Mouse (Mus musculus) forebrain, embryonic 12.5 days (tissue): ENCODE data around the gene Fam19a3. TPM values are rescaled to one million over a fixed set of nuclear protein-coding genes. Genes with fewer than 3 reads are reported as not detected.
"Not testable (repeated sequence)": the region's sequence is repeated elsewhere in the genome, so short reads cannot be mapped to it uniquely, and the experiment has no call there.

Source experiments
- ATAC-seq: fragments of 200-750 bp; cut with Nextera tagmentation; 2 replicates; pipeline ENCODE4 v1.8.0; 2017; ENCODE audit warnings: moderate TSS enrichment; ENCODE audit not compliant: low FRiP score
- H3K27ac ChIP-seq: fragments of 300-500 bp; sonication (generic); 2 replicates; pipeline ENCODE4 v1.5.1; 2016; ENCODE audit warnings: mild to moderate bottlenecking
- H3K27me3 ChIP-seq: fragments of 300-500 bp; sonication (generic); 2 replicates; pipeline ENCODE4 v1.6.1; 2016; ENCODE audit warnings: mild to moderate bottlenecking
- H3K36me3 ChIP-seq: fragments of 300-500 bp; sonication (generic); replicated peaks from 2 replicates; pipeline ENCODE4 v1.6.1; 2016; ENCODE audit warnings: mild to moderate bottlenecking
- H3K4me1 ChIP-seq: fragments of 300-500 bp; sonication (generic); 2 replicates; pipeline ENCODE4 v1.6.1; 2016
- H3K4me2 ChIP-seq: fragments of 300-500 bp; sonication (generic); 2 replicates; pipeline ENCODE4 v1.6.1; 2016; ENCODE audit warnings: mild to moderate bottlenecking, moderate library complexity
- H3K4me3 ChIP-seq: fragments of 300-500 bp; sonication (generic); replicated peaks from 2 replicates; pipeline ENCODE4 v1.5.1; 2016; ENCODE audit warnings: mild to moderate bottlenecking
- H3K9ac ChIP-seq: fragments of 300-500 bp; sonication (generic); 2 replicates; pipeline ENCODE4 v1.6.1; 2016; ENCODE audit warnings: mild to moderate bottlenecking
- H3K9me3 ChIP-seq: fragments of 300-500 bp; sonication (generic); 2 replicates; pipeline ENCODE4 v1.6.1; 2016
- WGBS: fragments of 180-500 bp; shearing (Covaris S2); methylation state at CpG from one replicate; pipeline ENCODE4 v1.1.7; 2016; 5-methylcytosine and 5-hydroxymethylcytosine counted together
- polyA plus RNA-seq: library from polyadenylated mRNA; unstranded; fragments of >200 nt; fragmentation: Nextera tagmentation; extraction: Ambion mirVana; gene quantifications from 2 replicates; pipeline ENCODE4 v1.2.1, GENCODE M21; 2016

The Fam19a3 gene
- polyA plus RNA-seq, 1 experiment from 2014 or later = 0.23 TPM

DNA sequence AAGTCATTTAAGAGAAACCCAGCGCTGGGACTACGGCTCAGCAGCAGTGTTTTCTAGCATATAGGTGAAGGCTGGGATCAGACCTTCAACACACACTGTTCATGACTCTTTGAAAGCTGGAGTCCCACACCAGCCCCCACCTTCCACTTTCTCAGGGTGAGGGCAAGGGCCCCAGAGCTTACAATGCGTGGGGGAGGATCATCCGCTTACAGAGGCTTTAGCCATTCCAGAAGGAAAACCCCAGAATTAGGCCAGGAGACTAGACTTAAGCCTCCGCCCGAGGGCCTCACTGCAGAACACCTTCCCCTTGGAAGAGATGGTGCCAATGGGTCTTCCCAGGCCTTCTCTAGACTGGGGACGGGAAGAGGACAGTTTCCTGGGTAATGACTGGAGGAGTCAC, 8.3 kb downstream of the Fam19a3 start:
- H3K36me3 ChIP-seq = no peaks in the 10 kb centered on the region
- no peak for ATAC-seq
- H3K9me3 ChIP-seq = no peaks in the 10 kb centered on the region
- no peak overlapping the region for H3K27ac ChIP-seq
- 74% methylated on average over 7 of the region's 7 CpGs for WGBS
- peaks cover 42% of the 10 kb centered on the region for H3K27me3 ChIP-seq
- peaks cover 9% of the 10 kb centered on the region for H3K4me1 ChIP-seq
- no peak overlapping the region for H3K4me3 ChIP-seq
- H3K4me2 ChIP-seq = no peak overlapping the region
- H3K9ac ChIP-seq = no peak overlapping the region

DNA sequence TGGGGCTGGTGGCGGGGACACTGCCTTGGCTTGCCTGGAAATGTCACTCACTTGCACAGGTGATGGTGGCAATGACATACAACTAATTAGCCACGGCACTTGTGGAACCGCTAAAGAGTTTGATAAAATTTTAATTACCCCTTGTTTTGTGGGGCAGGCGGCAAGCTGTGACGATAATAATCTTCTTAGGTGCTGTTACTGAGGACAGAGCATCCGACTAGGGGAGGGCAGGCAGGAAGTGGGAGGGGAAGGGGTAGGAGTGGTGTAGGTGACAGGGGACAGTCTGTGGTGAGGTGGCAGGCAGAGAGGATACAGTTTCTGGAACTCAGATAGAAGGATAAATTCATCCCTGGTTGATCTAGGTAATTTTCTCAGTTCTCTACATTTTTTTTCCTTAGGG, 10.2 kb downstream of the Fam19a3 start:
- Histone ChIP-seq H3K9me3 (no peaks in the 10 kb centered on the region), H3K4me3 (no peak overlapping the region), H3K4me1 (no peaks in the 10 kb centered on the region), H3K9ac (no peak overlapping the region), H3K36me3 (no peaks in the 10 kb centered on the region), H3K4me2 (no peak overlapping the region), H3K27ac (no peak overlapping the region), H3K27me3 (peaks cover 24% of the 10 kb centered on the region)
- no peak for ATAC-seq
- WGBS = 58% methylated on average over 6 of the region's 6 CpGs

DNA sequence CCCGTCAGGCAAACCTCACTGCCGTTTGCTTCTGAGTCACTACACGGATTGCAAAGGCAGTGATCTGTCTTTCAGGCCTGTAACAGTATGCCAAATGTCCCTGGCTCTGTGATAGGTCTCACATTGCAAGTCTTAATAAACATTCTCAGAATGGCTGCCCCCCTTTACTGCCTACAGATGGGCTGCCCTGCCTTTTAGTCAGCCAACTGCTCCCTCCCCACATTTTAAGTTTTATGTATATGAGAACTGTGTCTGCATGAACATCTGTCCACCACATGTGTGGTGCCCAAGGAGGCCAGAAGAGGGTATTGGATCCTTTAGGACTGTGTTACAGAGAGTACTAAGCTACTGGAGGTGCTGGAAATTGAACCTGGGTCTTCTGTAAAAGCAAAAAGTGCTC, 10.7 kb downstream of the Fam19a3 start:
- Histone ChIP-seq H3K36me3 (no peaks in the 10 kb centered on the region), H3K9me3 (no peaks in the 10 kb centered on the region), H3K27me3 (peaks cover 18% of the 10 kb centered on the region), H3K4me1 (no peaks in the 10 kb centered on the region), H3K9ac (no peak overlapping the region), H3K27ac (no peak overlapping the region), H3K4me3 (no peak overlapping the region), H3K4me2 (no peak overlapping the region)
- ATAC-seq = no peak
- WGBS = 91% methylated on average over 3 of the region's 3 CpGs

DNA sequence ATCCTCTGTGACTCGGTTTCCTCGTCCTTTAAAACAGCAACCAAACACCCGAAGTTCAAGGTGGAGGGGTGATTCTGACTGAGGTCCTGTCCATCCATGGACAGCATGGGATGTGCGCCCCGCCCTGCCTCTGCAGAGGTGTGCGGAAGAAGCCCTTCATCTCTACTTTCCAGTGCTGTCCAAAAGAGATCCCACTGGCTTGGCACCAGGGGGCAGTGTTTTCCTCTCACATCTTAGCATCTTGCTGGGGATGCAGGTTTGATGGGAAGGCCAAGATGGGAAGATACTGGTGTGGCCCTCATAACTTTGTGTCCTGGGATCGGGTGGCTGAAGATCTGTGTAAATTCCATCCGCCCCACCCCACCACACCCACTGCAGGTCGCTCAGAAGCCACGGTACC, 11.6 kb downstream of the Fam19a3 start:
- H3K4me3 ChIP-seq = no peak overlapping the region
- no peak overlapping the region for H3K9ac ChIP-seq
- H3K4me1 ChIP-seq = no peaks in the 10 kb centered on the region
- H3K27ac ChIP-seq = no peak overlapping the region
- WGBS = 64% methylated on average over 10 of the region's 10 CpGs
- ATAC-seq = no peak
- H3K36me3 ChIP-seq = no peaks in the 10 kb centered on the region
- no peaks in the 10 kb centered on the region for H3K9me3 ChIP-seq
- no peak overlapping the region for H3K4me2 ChIP-seq
- H3K27me3 ChIP-seq = 0 out of 2 replicates have a peak, but pooled peaks cover 13% of the 10 kb centered on the region

DNA sequence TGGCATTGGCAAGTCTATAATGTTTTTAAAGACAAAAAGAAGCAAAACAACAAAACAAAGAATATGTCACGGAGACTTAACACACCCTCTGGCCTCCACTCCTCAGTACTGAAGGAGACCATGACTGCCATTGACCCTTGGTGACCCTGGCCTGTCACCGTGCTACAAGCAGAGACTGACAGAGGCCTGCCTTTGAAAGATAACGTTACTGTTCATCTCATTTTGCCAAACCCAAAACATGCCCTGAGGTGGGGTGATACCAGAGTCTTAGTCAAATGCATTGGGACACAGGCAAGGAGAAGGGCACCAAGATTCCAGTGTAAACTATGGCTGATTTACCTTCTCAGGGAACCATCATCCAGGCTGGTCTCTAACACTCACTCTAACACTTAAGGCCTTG, 12.5 kb downstream of the Fam19a3 start:
- Histone ChIP-seq H3K4me3 (no peak overlapping the region), H3K27me3 (0 out of 2 replicates have a peak, but pooled peaks cover 13% of the 10 kb centered on the region), H3K9ac (no peak overlapping the region), H3K4me2 (no peak overlapping the region), H3K36me3 (no peaks in the 10 kb centered on the region), H3K27ac (no peak overlapping the region), H3K4me1 (no peaks in the 10 kb centered on the region), H3K9me3 (no peaks in the 10 kb centered on the region)
- no peak for ATAC-seq
- WGBS = 72% methylated on average over 3 of the region's 3 CpGs

DNA sequence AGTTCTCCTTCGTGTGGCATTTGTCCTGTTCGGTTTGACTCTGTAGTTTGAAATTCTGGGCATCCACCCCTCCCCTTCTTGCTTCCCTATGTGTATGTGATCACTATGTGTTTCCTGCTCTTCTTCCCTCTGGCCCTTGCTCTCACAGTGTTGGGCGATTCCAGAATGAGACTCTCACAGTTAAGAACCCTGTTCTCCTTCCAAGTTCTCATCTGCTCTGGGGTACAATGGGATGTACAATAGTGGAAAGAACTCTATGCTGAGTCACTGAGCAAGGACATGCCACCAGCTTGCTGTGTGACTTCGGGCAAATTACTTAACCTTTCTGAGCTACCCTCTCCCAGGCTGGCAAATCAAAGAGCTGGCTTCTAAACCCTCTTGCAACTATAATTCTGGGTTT, 13.9 kb downstream of the Fam19a3 start:
- no peak overlapping the region for H3K9ac ChIP-seq
- H3K27ac ChIP-seq = no peak overlapping the region
- H3K9me3 ChIP-seq = no peaks in the 10 kb centered on the region
- no peaks in the 10 kb centered on the region for H3K4me1 ChIP-seq
- H3K4me2 ChIP-seq = no peak overlapping the region
- no peak overlapping the region for H3K4me3 ChIP-seq
- WGBS = 77% methylated on average over 4 of the region's 4 CpGs
- no peak for ATAC-seq
- H3K36me3 ChIP-seq = no peaks in the 10 kb centered on the region
- no peaks in the 10 kb centered on the region for H3K27me3 ChIP-seq

DNA sequence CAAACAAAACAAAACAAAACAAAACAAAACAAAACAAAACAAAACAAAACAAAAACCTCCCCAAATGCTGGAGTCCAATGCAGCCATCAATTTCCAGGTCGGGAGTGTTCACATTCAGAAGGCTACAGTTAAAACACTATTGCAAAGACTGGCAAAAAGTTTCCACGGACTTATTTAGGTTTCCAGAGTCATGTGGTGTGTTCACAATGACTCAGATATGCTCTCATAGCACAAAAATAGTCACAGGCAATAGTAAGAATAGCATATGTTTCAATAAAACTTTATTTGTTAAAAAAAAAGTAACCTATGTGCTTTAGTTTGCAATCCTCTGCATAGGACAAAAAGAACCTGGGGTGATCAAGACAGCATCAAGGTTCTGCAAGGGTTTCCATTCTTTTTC, 14.5 kb downstream of the Fam19a3 start:
- no peak overlapping the region for H3K4me3 ChIP-seq
- no peak for ATAC-seq
- H3K4me1 ChIP-seq = no peaks in the 10 kb centered on the region
- no peaks in the 10 kb centered on the region for H3K9me3 ChIP-seq
- H3K4me2 ChIP-seq = no peak overlapping the region
- H3K9ac ChIP-seq = no peak overlapping the region
- H3K27me3 ChIP-seq = 0 out of 2 replicates have a peak, but pooled peaks cover under 1% of the 10 kb centered on the region
- H3K36me3 ChIP-seq = no peaks in the 10 kb centered on the region
- H3K27ac ChIP-seq = no peak overlapping the region
- WGBS = 68% methylated on average over 2 of the region's 2 CpGs

DNA sequence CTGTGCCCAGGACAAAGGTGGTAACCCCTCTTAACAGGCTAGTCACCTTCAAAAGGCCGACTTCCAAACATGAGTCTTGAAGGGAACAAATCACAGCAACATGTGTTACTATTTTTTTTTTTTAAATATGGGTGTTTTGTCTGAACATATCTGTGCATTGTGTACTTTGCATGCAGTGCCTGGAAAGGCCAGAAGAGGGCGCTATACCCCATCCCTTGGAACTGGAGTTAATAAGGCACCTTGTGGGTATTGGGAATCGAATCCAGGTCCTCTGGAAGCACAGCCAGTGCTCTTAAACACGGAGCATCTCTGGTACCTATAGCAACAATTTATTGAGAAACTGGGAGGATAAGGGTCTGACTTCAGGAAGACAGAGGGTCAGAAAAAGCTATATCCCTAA, 16.6 kb downstream of the Fam19a3 start:
- no peak overlapping the region for H3K9ac ChIP-seq
- H3K27ac ChIP-seq = no peak overlapping the region
- ATAC-seq = no peak
- H3K9me3 ChIP-seq = no peaks in the 10 kb centered on the region
- H3K36me3 ChIP-seq = no peaks in the 10 kb centered on the region
- H3K27me3 ChIP-seq = peaks cover 17% of the 10 kb centered on the region; the same call in 1 of the 2 replicates
- no peak overlapping the region for H3K4me3 ChIP-seq
- WGBS = 24% methylated on average over 4 of the region's 4 CpGs
- H3K4me2 ChIP-seq = no peak overlapping the region
- H3K4me1 ChIP-seq = no peaks in the 10 kb centered on the region

DNA sequence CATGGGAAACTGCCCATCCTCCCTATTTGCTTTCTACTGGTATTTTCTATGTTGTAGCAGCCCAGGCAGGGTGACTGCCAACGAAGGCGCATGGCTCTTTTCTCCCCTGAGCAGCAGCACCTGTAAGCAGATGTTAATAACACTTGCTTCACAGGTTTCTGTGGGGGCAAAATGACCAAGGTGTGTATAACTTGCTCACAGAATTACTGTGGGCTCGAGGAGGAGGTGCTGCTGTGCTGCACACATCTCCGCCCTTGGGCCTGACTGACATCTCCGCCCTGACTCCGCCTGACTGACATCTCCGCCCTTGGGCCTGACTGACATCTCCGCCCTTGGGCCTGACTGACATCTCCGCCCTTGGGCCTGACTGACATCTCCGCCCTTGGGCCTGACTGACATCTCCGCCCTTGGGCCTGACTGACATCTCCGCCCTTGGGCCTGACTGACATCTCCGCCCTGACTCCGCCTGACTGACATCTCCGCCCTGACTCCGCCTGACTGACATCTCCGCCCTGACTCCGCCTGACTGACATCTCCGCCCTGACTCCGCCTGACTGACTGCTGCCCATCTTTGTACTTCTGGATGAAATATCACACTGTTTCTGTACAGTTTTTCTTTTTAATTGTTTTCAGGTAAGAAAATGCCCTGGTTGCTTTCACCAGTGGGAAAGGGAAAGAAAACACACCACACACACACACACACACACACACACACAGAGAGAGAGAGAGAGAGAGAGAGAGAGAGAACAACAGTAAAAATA, 19.4 kb downstream of the Fam19a3 start:
- not testable (repeated sequence) for H3K4me2 ChIP-seq, ATAC-seq, H3K9ac ChIP-seq, H3K4me3 ChIP-seq, H3K36me3 ChIP-seq, H3K27ac ChIP-seq, H3K9me3 ChIP-seq, H3K4me1 ChIP-seq
- 25% methylated on average over 20 of the region's 20 CpGs for WGBS
- peaks cover 28% of the 10 kb centered on the region for H3K27me3 ChIP-seq

DNA sequence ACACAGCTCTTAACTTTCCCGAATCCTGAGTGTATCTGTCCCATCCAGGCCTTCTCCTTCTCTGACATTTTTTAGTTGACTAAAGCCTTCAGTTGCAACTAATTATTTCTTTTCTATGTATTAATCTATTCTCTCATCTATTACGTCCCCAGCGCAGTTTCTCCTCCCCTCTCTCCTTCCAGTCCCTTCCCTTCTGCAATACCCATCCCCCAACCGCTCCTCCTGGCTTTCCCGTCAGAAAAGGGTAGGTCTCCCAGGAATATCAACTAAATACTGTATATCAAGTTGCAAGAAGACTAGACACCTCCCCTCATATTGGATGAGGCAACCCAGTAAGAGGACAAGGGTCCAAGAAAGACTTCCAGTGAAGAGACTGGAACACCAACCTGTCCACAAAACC, 22.8 kb downstream of the Fam19a3 start:
- WGBS = 9% methylated on average over 5 of the region's 5 CpGs
- Histone ChIP-seq H3K4me2 (peak overlapping the region; percentile 66), H3K9ac (peak overlapping the region; percentile 50), H3K27ac (no peak overlapping the region), H3K9me3 (no peaks in the 10 kb centered on the region), H3K27me3 (peaks cover 28% of the 10 kb centered on the region), H3K36me3 (no peaks in the 10 kb centered on the region), H3K4me1 (peaks cover 7% of the 10 kb centered on the region; the same call in 1 of the 2 replicates), H3K4me3 (peak overlapping the region; percentile 40)
- no peak; the same call in 1 of the 2 replicates for ATAC-seq

DNA sequence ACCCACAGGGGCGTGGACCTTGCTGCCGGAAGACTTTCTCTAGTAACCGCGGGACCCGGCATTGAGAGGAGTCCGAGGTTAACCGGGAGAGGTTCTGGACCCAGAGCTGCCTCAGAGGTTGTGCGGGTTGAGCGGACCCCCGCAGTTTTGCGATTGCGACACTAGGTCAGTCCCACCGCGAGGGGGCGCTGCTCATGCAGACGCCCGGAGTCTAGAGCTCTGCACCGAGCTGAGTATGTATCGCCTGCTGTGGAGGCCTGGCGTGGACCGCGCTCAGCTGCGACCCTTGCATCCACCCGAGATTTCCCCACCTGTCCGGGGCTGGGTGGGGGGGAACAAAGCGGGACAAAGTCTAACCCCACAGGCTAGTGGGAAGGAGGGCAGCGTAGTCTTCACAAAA, 23.2 kb downstream of the Fam19a3 start:
- ATAC-seq = peak; percentile 91

DNA sequence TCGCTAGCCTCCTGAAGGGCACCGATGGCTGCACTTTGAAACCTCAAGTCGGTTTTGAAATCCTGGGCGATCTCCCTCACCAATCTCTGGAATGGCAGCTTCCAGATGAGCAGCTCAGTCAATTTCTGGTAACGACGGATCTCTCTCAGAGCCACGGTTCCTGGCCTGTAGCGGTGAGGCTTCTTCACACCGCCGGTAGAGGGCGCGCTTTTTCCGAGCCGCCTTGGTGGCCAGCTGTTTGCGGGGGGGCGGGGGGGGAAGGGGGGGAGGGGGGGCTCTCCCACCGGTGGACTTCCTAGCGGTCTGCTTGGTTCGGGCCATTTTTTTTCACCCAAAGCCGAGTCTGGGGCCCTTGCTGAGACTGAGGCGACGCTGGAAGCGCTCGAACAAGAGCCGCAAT, 28.8 kb downstream of the Fam19a3 start:
- not testable (repeated sequence) for ATAC-seq, H3K27ac ChIP-seq, H3K36me3 ChIP-seq, H3K9ac ChIP-seq, H3K27me3 ChIP-seq, H3K4me1 ChIP-seq, H3K4me3 ChIP-seq, H3K9me3 ChIP-seq
- H3K4me2 ChIP-seq = peak overlapping the region; percentile 29
- WGBS = 19% methylated on average over 19 of the region's 25 CpGs

More for the DNA sequence above, 23.2 kb downstream of the Fam19a3 start:
- no peaks in the 10 kb centered on the region for H3K36me3 ChIP-seq
- H3K4me3 ChIP-seq = peak overlapping the region; percentile 40
- H3K4me2 ChIP-seq = peak overlapping the region; percentile 66
- peaks cover 7% of the 10 kb centered on the region; the same call in 1 of the 2 replicates for H3K4me1 ChIP-seq
- 2% methylated on average over 27 of the region's 27 CpGs for WGBS
- peaks cover 28% of the 10 kb centered on the region for H3K27me3 ChIP-seq
- H3K9ac ChIP-seq = peak overlapping the region; percentile 50
- H3K9me3 ChIP-seq = no peaks in the 10 kb centered on the region
- no peak overlapping the region for H3K27ac ChIP-seq

DNA sequence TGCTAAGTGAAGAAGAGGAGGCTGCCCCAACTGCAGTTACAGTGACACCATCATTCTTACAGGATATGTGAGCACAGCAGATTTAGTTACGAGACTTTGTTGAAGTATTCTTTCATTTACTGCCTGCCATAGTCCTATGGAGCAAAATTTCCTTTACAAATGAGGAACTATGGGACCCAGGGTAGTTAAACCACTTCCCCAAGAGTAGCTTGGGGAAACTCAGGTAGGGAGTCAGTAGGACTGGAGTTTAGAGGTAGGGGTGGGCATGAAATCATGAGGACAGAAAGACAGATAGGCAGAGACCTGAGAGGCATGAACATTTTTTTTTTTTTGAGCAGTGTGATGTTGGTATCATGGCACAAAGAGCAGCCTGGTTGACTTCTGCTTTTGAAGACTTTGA, 37.8 kb downstream of the Fam19a3 start:
- H3K4me3 ChIP-seq = no peak overlapping the region
- no peak overlapping the region for H3K4me2 ChIP-seq
- H3K36me3 ChIP-seq = no peaks in the 10 kb centered on the region
- no peaks in the 10 kb centered on the region for H3K27me3 ChIP-seq
- WGBS = 78% methylated on average over 1 of the region's 1 CpGs
- no peak for ATAC-seq
- H3K4me1 ChIP-seq = no peaks in the 10 kb centered on the region
- H3K9ac ChIP-seq = no peak overlapping the region
- H3K27ac ChIP-seq = no peak overlapping the region
- H3K9me3 ChIP-seq = no peaks in the 10 kb centered on the region
